In genomic region chr9:50957956-50958489, GRCm38 (mm10) we compare ENCODE assay signal across 11 mouse cellular contexts. TPM values are rescaled to one million over a fixed set of nuclear protein-coding genes. Genes with fewer than 3 reads are reported as not detected.
DNase-seq lines count a peak whose midpoint lies in the region; ATAC-seq lines count a peak whose summit lies in the region.
"Had no signal": no experiment of that assay in that cellular context is flagged by ENCODE, and none has a peak within 500 bp of the region (broad histone marks: within the 10 kb centered on the region; RNA-seq: fewer than 3 reads in every experiment).

No protein-coding gene starts in this region.

- 55% methylated on average over 6 of the region's 6 CpGs for WGBS in midbrain, embryonic 11.5 days
- WGBS in midbrain, embryonic 15.5 days: 54% methylated on average over 6 of the region's 6 CpGs
- WGBS in embryonic facial prominence, embryonic 14.5 days: 45% methylated on average over 6 of the region's 6 CpGs

- no peak overlapping the region for H3K4me2 ChIP-seq in midbrain, embryonic 11.5 days
- H3K4me2 ChIP-seq in midbrain, embryonic 15.5 days: no peak overlapping the region
- no peak overlapping the region for H3K4me2 ChIP-seq in embryonic facial prominence, embryonic 14.5 days (ENCODE audit: low read depth, low read length)
- H3K4me2 ChIP-seq: embryonic facial prominence, embryonic 13.5 days; liver, embryonic 11.5 days had no signal

- no peak for ATAC-seq in midbrain, embryonic 11.5 days (ENCODE audit: low FRiP score)
- ATAC-seq in midbrain, embryonic 15.5 days (replicated peaks): no peak
- ATAC-seq in embryonic facial prominence, embryonic 14.5 days (ENCODE audit: low read depth): no peak

- H3K9ac ChIP-seq in midbrain, embryonic 11.5 days (ENCODE audit: low read length): no peak overlapping the region
- H3K9ac ChIP-seq in midbrain, embryonic 15.5 days: no peak overlapping the region
- no peak overlapping the region for H3K9ac ChIP-seq in embryonic facial prominence, embryonic 14.5 days (ENCODE audit: low read depth, low read length)
- H3K9ac ChIP-seq: embryonic facial prominence, embryonic 13.5 days had no signal

- no peaks in the 10 kb centered on the region for H3K36me3 ChIP-seq in midbrain, embryonic 11.5 days (ENCODE audit: control insufficient read depth, insufficient read depth, low read length)
- no peaks in the 10 kb centered on the region for H3K36me3 ChIP-seq in midbrain, embryonic 15.5 days (replicated peaks)
- H3K36me3 ChIP-seq in embryonic facial prominence, embryonic 14.5 days (ENCODE audit: control insufficient read depth, insufficient read depth, low read length): no peaks in the 10 kb centered on the region

- peak; percentile 47 to 88 for DNase-seq in adrenal gland, adult (ENCODE audit: inconsistent age in 2 of 2, low spot score in 1 of 2)
- no peak for DNase-seq in adrenal gland, postnatal 4 days (ENCODE audit: low spot score in 2 of 2)
- peak; percentile 89 for DNase-seq in midbrain, embryonic 11.5 days (ENCODE audit: low spot score, missing footprints)
- DNase-seq in embryonic facial prominence, embryonic 14.5 days (ENCODE audit: low spot score): peak; percentile 23
- DNase-seq in liver: no peak
- DNase-seq in cerebellum, adult 8-10 months: no peak
- DNase-seq in urinary bladder, postnatal 25 days (ENCODE audit: low spot score): no peak
- DNase-seq: right cerebral cortex, postnatal 14 days had no signal

- H3K9me3 ChIP-seq in midbrain, embryonic 11.5 days (ENCODE audit: control insufficient read depth, low read length): no peaks in the 10 kb centered on the region
- no peaks in the 10 kb centered on the region for H3K9me3 ChIP-seq in midbrain, embryonic 15.5 days
- no peaks in the 10 kb centered on the region for H3K9me3 ChIP-seq in embryonic facial prominence, embryonic 14.5 days (ENCODE audit: control insufficient read depth, low read length)
- H3K9me3 ChIP-seq: embryonic facial prominence, embryonic 13.5 days had no signal

- no peaks in the 10 kb centered on the region for H3K4me1 ChIP-seq in midbrain, embryonic 11.5 days (ENCODE audit: control insufficient read depth, insufficient read depth, low read length)
- H3K4me1 ChIP-seq in midbrain, embryonic 15.5 days: no peaks in the 10 kb centered on the region
- H3K4me1 ChIP-seq in embryonic facial prominence, embryonic 14.5 days (ENCODE audit: control insufficient read depth, insufficient read depth, low read length): no peaks in the 10 kb centered on the region
- H3K4me1 ChIP-seq: embryonic facial prominence, embryonic 13.5 days had no signal

- H3K4me3 ChIP-seq in midbrain, embryonic 11.5 days (ENCODE audit: low read depth, low read length): no peak overlapping the region
- H3K4me3 ChIP-seq in midbrain, embryonic 15.5 days: no peak overlapping the region
- no peak overlapping the region for H3K4me3 ChIP-seq in embryonic facial prominence, embryonic 14.5 days (ENCODE audit: low read depth, low read length)
- H3K4me3 ChIP-seq: embryonic facial prominence, embryonic 13.5 days had no signal

- no peaks in the 10 kb centered on the region for H3K27me3 ChIP-seq in midbrain, embryonic 11.5 days (ENCODE audit: control insufficient read depth, insufficient read depth, low read length)
- H3K27me3 ChIP-seq in midbrain, embryonic 15.5 days (replicated peaks): no peaks in the 10 kb centered on the region
- no peaks in the 10 kb centered on the region for H3K27me3 ChIP-seq in embryonic facial prominence, embryonic 14.5 days (replicated peaks; ENCODE audit: control insufficient read depth, insufficient read depth, low read length)
- H3K27me3 ChIP-seq: embryonic facial prominence, embryonic 13.5 days had no signal

- H3K27ac ChIP-seq in midbrain, embryonic 11.5 days (ENCODE audit: low read depth, low read length): no peak overlapping the region
- H3K27ac ChIP-seq in midbrain, embryonic 15.5 days: no peak overlapping the region
- H3K27ac ChIP-seq in embryonic facial prominence, embryonic 14.5 days (replicated peaks; ENCODE audit: low read depth, low read length): no peak overlapping the region
- H3K27ac ChIP-seq: embryonic facial prominence, embryonic 13.5 days had no signal

RNA-seq across cellular contexts. Expression of gene Sik2, which starts 50.9 kb away (rescaled TPM):
- 10 to 100 TPM; 51.1 to 56.3 TPM for total RNA-seq in adrenal gland, postnatal 4 days (2021)
- 13.1 and 14.4 TPM in 2 replicates for polyA plus RNA-seq in midbrain, embryonic 11.5 days (2014; fragmentation: Nextera tagmentation; extraction: Ambion mirVana)
- polyA plus RNA-seq in midbrain, embryonic 15.5 days (2015; fragmentation: Nextera tagmentation; extraction: Ambion mirVana): 17.1 and 19.8 TPM in 2 replicates
- polyA plus RNA-seq in embryonic facial prominence, embryonic 14.5 days (2014; fragmentation: Nextera tagmentation; extraction: Ambion mirVana): 13.8 and 15.8 TPM in 2 replicates

Comparison
In these comparisons a context has a peak if more than half of its experiments do, and no peak if none do; other contexts are left out.
1. DNase-seq: peak in adrenal gland, adult (2 of 2), midbrain, embryonic 11.5 days (single experiment) and embryonic facial prominence, embryonic 14.5 days (single experiment); none in adrenal gland, postnatal 4 days (0 of 2), liver (single experiment), cerebellum, adult 8-10 months (single experiment) and urinary bladder, postnatal 25 days (single experiment).